Mouse (Mus musculus) embryo, embryonic 11 days (tissue): ENCODE measurements around the gene Nfkbib.
A peak's percentile ranks its signal among the peaks of the same experiment; 100 is the strongest.

Experiments used
- DNase-seq: peaks from one replicate; pipeline ENCODE4 v3.0.0-alpha.2; 2015

The Nfkbib gene

GRCm38 (mm10) chr7:28796562-28796975 lies 29.3 kb upstream of the Nfkbib start:
- DNase-seq: peak; percentile 80

- no peak for DNase-seq
These were observed 28.5 kb upstream of the Nfkbib start for GRCm38 (mm10) chr7:28795832-28796231.

- DNase-seq: no peak
These were observed 27.2 kb upstream of the Nfkbib start for GRCm38 (mm10) chr7:28794496-28794895.

GRCm38 (mm10) chr7:28793834-28794233 lies 26.5 kb upstream of the Nfkbib start:
- DNase-seq: no peak

GRCm38 (mm10) chr7:28792391-28793185 lies 25.3 kb upstream of the Nfkbib start:
- DNase-seq: no peak

- DNase-seq: no peak
These were observed 24.4 kb upstream of the Nfkbib start for GRCm38 (mm10) chr7:28791706-28792105.

- peak; percentile 63 for DNase-seq
These were observed 22.9 kb upstream of the Nfkbib start for GRCm38 (mm10) chr7:28790066-28790806.

GRCm38 (mm10) chr7:28789235-28789634 lies 21.9 kb upstream of the Nfkbib start:
- DNase-seq: no peak

- no peak for DNase-seq
These were observed 21.2 kb upstream of the Nfkbib start, which contains the start of gene Rinl for GRCm38 (mm10) chr7:28788307-28789195. Gene Rinl (plus strand): TSS chr7:28788969.

GRCm38 (mm10) chr7:28787884-28788283 lies 20.6 kb upstream of the Nfkbib start:
- no peak for DNase-seq

GRCm38 (mm10) chr7:28785161-28785560 lies 17.8 kb upstream of the Nfkbib start:
- no peak for DNase-seq

- DNase-seq: no peak
These were observed 13.9 kb upstream of the Nfkbib start for GRCm38 (mm10) chr7:28781261-28781663.

GRCm38 (mm10) chr7:28780857-28781256 lies 13.5 kb upstream of the Nfkbib start:
- no peak for DNase-seq

- peak; percentile 92 for DNase-seq
These were observed 12.9 kb upstream of the Nfkbib start for GRCm38 (mm10) chr7:28780067-28780658.

GRCm38 (mm10) chr7:28778825-28779224 lies 11.5 kb upstream of the Nfkbib start:
- no peak for DNase-seq

GRCm38 (mm10) chr7:28775129-28775528 lies 7.8 kb upstream of the Nfkbib start:
- DNase-seq: no peak

GRCm38 (mm10) chr7:28774164-28774563 lies 6.9 kb upstream of the Nfkbib start:
- no peak for DNase-seq

- DNase-seq: no peak
These were observed 5.9 kb upstream of the Nfkbib start for GRCm38 (mm10) chr7:28773163-28773562.

GRCm38 (mm10) chr7:28771867-28772266 lies 4.6 kb upstream of the Nfkbib start:
- no peak for DNase-seq

- DNase-seq: no peak
These were observed 3.0 kb upstream of the Nfkbib start for GRCm38 (mm10) chr7:28770309-28770708.

GRCm38 (mm10) chr7:28769414-28769958 lies 2.2 kb upstream of the Nfkbib start:
- no peak for DNase-seq

GRCm38 (mm10) chr7:28766910-28767309 lies 402 bp downstream of the Nfkbib start:
- no peak for DNase-seq
